Mouse (Mus musculus) kidney, embryonic 14.5 days (tissue): ENCODE measurements around the gene Capza1. TPM values are rescaled to one million over a fixed set of nuclear protein-coding genes. Genes with fewer than 3 reads are reported as not detected.

Experiments used
- ATAC-seq: fragments of 200-750 bp; cut with Nextera tagmentation; 2 replicates; pipeline ENCODE4 v1.8.0; 2017; ENCODE audit warnings: moderate number of reproducible peaks, mild to moderate bottlenecking, moderate TSS enrichment, moderate library complexity; ENCODE audit not compliant: low FRiP score, low TSS enrichment
- H3K27ac ChIP-seq: fragments of 300-500 bp; sonication (generic); 2 replicates; pipeline ENCODE4 v1.5.1; 2014; ENCODE audit warnings: low read depth, mild to moderate bottlenecking, low read length, moderate library complexity, mixed read lengths
- H3K27me3 ChIP-seq: fragments of 300-500 bp; sonication (generic); 2 replicates; pipeline ENCODE4 v1.6.1; 2014; ENCODE audit warnings: mild to moderate bottlenecking, low read length; ENCODE audit not compliant: control insufficient read depth, insufficient read depth
- H3K36me3 ChIP-seq: fragments of 300-500 bp; sonication (generic); 2 replicates; pipeline ENCODE4 v1.6.1; 2014; ENCODE audit warnings: low read length, mixed read lengths; ENCODE audit not compliant: control insufficient read depth, insufficient read depth
- H3K4me1 ChIP-seq: fragments of 300-500 bp; sonication (generic); 2 replicates; pipeline ENCODE4 v1.6.1; 2014; ENCODE audit warnings: low read length, mixed read lengths; ENCODE audit not compliant: control insufficient read depth, insufficient read depth
- H3K4me2 ChIP-seq: fragments of 300-500 bp; sonication (generic); replicated peaks from 2 replicates; pipeline ENCODE4 v1.6.1; 2014; ENCODE audit warnings: low read depth, mild to moderate bottlenecking, low read length
- H3K4me3 ChIP-seq: fragments of 300-500 bp; sonication (generic); 2 replicates; pipeline ENCODE4 v1.5.1; 2014; ENCODE audit warnings: mild to moderate bottlenecking, low read length
- H3K9ac ChIP-seq: fragments of 300-500 bp; sonication (generic); 2 replicates; pipeline ENCODE4 v1.6.1; 2014; ENCODE audit warnings: low read depth, mild to moderate bottlenecking, low read length, moderate library complexity
- H3K9me3 ChIP-seq: fragments of 300-500 bp; sonication (generic); 2 replicates; pipeline ENCODE4 v1.6.1; 2016; ENCODE audit warnings: low read length; ENCODE audit not compliant: control insufficient read depth
- WGBS: fragments of 180-500 bp; shearing (Covaris S2); extraction: QIAGEN DNeasy Blood & Tissue Kit; methylation state at CpG from one replicate; pipeline ENCODE4 v1.1.7; 2014; 5-methylcytosine and 5-hydroxymethylcytosine counted together
- polyA plus RNA-seq: library from polyadenylated mRNA; unstranded; fragments of >200 nt; fragmentation: Nextera tagmentation; extraction: Ambion mirVana; gene quantifications from 2 replicates; pipeline ENCODE4 v1.2.1, GENCODE M21; 2014

The Capza1 gene
- polyA plus RNA-seq, 1 experiment from 2014 or later = 214 TPM

DNA sequence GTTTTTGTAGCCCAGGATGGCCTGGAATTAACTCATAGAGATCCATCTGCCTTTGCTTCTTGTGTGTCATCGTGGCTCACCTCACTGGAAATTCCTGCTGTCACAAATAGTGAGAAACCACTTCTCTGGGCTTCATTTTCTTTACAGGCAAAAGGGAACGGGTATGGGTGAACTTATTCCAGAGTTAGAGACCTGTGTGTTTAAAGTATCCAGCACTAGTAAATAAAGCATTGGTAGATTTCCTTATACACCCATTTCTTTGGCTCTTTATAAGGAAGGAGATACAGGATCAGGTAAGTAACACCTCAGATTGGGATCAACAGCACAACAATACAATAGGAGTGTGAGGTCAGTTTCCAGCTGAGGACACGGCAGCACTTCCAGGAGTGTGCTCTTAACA is 76.2 kb downstream of the Capza1 start, which contains the start of gene Rhoc:
Gene Rhoc, plus strand, starts transcription at position 301 of the 400 bp plus-strand sequence.
- peak within 1 kb of the TSS; percentile 83 for H3K4me2 ChIP-seq
- H3K27me3 ChIP-seq = peaks cover 3% of the 10 kb centered on the region
- H3K4me1 ChIP-seq = peaks cover 30% of the 10 kb centered on the region
- H3K36me3 ChIP-seq = peaks cover 17% of the 10 kb centered on the region
- peak within 1 kb of the TSS; percentile 79 for H3K9ac ChIP-seq
- 32% methylated on average over 3 of the region's 3 CpGs for WGBS
- H3K4me3 ChIP-seq = peak within 1 kb of the TSS; percentile 53
- H3K27ac ChIP-seq = peak within 1 kb of the TSS; percentile 65
- H3K9me3 ChIP-seq = no peaks in the 10 kb centered on the region
- ATAC-seq = no peak

GRCm38 (mm10) chr3:104785284-104785683 is 79.0 kb downstream of the Capza1 start:
- no peak for ATAC-seq
- Histone ChIP-seq H3K9ac (no peak overlapping the region), H3K4me2 (no peak overlapping the region), H3K9me3 (no peaks in the 10 kb centered on the region), H3K27ac (no peak overlapping the region), H3K4me1 (peaks cover 17% of the 10 kb centered on the region), H3K27me3 (peaks cover 19% of the 10 kb centered on the region), H3K4me3 (no peak overlapping the region), H3K36me3 (no peaks in the 10 kb centered on the region)
- 92% methylated on average over 6 of the region's 6 CpGs for WGBS

- H3K9me3 ChIP-seq = no peaks in the 10 kb centered on the region
- H3K27me3 ChIP-seq = peaks cover 26% of the 10 kb centered on the region
- ATAC-seq = no peak
- no peaks in the 10 kb centered on the region for H3K36me3 ChIP-seq
- no peak overlapping the region for H3K4me2 ChIP-seq
- H3K27ac ChIP-seq = no peak overlapping the region
- no peak overlapping the region for H3K9ac ChIP-seq
- 43% methylated on average over 14 of the region's 14 CpGs for WGBS
- peaks cover 10% of the 10 kb centered on the region; the same call in 1 of the 2 replicates for H3K4me1 ChIP-seq
- no peak overlapping the region for H3K4me3 ChIP-seq
Observed at GRCm38 (mm10) chr3:104783971-104784500, 80.3 kb downstream of the Capza1 start.

DNA sequence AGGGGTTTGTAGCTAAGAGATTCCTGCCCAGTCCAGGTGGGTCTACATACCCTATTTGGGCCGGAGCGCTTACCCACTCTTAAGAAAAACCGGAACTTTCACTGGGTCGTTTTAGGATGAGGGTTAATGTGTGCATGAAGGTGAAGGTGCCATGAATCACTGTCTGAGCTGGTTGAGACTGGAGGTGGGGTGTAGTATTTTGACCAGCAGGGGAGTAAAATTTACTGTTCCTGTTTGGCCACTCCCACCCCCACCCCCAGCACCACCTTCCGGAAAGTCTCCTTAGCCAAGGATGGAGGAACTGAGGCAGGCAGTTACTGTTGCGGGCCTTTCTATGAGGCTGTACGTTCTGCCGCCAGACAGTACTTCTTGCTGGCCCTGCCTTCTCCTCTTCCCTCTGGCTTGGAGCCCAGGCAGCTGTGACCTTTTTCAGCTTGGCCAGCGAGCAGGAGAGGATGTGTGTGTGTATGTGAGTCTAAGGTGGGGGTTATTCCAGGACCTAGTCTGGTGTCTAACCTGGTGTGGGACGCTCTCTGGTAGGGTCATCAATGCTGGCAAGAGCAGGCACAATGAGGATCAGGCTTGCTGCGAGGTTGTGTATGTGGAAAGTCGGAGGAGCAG is 82.1 kb downstream of the Capza1 start:
- Histone ChIP-seq H3K27me3 (peaks cover 38% of the 10 kb centered on the region), H3K9ac (peak overlapping the region; percentile 64)

GRCm38 (mm10) chr3:104781471-104781903 is 82.8 kb downstream of the Capza1 start, which contains the start of gene Fam19a3:
TSS of gene Fam19a3 (minus strand) at chr3:104781840.
- Histone ChIP-seq H3K27ac (no peak within 1 kb of the TSS), H3K4me2 (peak within 1 kb of the TSS; percentile 98), H3K27me3 (peaks cover 45% of the 10 kb centered on the region), H3K36me3 (no peaks in the 10 kb centered on the region), H3K4me1 (peaks cover 10% of the 10 kb centered on the region; the same call in 1 of the 2 replicates), H3K4me3 (peak within 1 kb of the TSS; percentile 54), H3K9me3 (no peaks in the 10 kb centered on the region), H3K9ac (peak within 1 kb of the TSS; percentile 64)
- 2% methylated on average over 24 of the region's 26 CpGs for WGBS
- no peak for ATAC-seq

More for the DNA sequence above, 82.1 kb downstream of the Capza1 start:
- H3K9me3 ChIP-seq = no peaks in the 10 kb centered on the region
- peak overlapping the region; percentile 98 for H3K4me2 ChIP-seq
- H3K4me1 ChIP-seq = peaks cover 10% of the 10 kb centered on the region; the same call in 1 of the 2 replicates
- no peak for ATAC-seq
- no peak overlapping the region for H3K27ac ChIP-seq
- no peaks in the 10 kb centered on the region for H3K36me3 ChIP-seq
- 14% methylated on average over 12 of the region's 12 CpGs for WGBS
- H3K4me3 ChIP-seq = peak overlapping the region; percentile 54

DNA sequence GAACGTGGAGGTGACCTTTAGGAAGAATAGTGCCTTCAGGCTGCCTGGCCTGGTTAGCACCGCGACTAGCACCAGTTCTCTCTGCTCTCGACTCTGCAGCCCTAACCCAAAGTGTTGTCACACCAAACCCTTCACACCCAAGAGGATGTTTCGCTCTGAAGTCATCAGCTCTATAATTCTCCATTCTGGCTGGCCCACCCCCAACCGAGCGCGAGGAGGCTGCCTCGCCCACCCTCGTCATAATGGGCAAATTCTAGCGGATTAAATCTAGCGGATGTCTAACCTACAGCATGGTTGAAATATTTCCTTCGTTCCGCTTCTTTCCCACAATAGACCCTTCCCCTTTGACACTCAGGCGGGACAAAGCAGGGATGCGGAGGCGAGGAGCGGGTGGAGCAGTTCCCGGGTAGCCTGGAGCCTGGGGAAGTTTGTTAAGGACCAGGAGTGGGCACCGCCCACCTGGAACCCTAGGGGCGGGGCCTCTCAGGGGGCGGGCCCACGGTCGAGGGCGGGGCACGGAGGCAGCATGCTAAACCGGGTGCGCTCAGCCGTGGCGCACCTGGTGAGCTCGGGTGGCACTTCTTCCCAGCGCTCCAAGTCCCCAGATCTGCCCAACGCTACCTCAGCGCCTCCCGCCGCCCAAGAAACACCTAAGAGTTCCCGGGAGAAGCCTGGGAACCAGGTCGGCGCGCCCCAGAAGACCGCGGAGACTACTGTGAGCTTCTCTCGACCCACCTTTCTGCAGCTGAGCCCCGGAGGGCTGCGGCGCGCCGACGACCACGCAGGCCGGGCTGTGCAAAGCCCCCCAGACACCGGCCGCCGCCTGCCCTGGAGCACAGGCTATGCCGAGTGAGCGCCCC is 83.5 kb downstream of the Capza1 start, which contains the start of gene Ppm1j:
Gene Ppm1j, plus strand, starts transcription at position 496 of the 860 bp plus-strand sequence.
- ATAC-seq = peak; percentile 71
- Histone ChIP-seq H3K36me3 (no peaks in the 10 kb centered on the region), H3K9ac (peak within 1 kb of the TSS; percentile 64), H3K4me1 (peaks cover 10% of the 10 kb centered on the region; the same call in 1 of the 2 replicates), H3K27ac (no peak within 1 kb of the TSS), H3K4me2 (peak within 1 kb of the TSS; percentile 98), H3K27me3 (peaks cover 47% of the 10 kb centered on the region), H3K9me3 (no peaks in the 10 kb centered on the region), H3K4me3 (peak within 1 kb of the TSS; percentile 54)
- under 1% methylated on average over 56 of the region's 56 CpGs for WGBS

DNA sequence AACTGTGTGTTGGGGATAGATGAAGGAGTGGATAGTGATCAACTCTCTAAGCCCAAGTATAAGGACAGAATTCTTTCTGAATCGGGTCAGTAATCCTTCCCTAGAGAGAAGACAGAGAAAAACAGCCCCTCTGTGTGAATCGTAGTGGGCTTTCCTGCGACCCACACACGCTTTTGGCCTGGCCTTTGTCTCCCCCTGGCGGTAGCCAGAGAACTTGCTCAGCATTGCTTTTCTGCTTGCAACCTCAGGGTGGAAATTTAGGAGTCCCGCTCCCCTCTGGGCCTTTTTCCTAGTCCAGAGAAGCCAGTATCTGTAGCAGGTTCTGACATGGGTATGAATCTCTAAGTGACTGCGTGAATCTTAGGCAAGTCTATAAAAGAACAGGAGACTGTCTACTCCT is 84.4 kb downstream of the Capza1 start:
- 0 out of 2 replicates have a peak, but pooled peaks have one; percentile 3 for ATAC-seq
- H3K27me3 ChIP-seq = peaks cover 46% of the 10 kb centered on the region
- H3K4me2 ChIP-seq = no peak overlapping the region
- H3K36me3 ChIP-seq = no peaks in the 10 kb centered on the region
- peaks cover 10% of the 10 kb centered on the region; the same call in 1 of the 2 replicates for H3K4me1 ChIP-seq
- no peaks in the 10 kb centered on the region for H3K9me3 ChIP-seq
- WGBS = 2% methylated on average over 7 of the region's 7 CpGs
- no peak overlapping the region for H3K9ac ChIP-seq
- no peak overlapping the region for H3K27ac ChIP-seq
- no peak overlapping the region for H3K4me3 ChIP-seq

DNA sequence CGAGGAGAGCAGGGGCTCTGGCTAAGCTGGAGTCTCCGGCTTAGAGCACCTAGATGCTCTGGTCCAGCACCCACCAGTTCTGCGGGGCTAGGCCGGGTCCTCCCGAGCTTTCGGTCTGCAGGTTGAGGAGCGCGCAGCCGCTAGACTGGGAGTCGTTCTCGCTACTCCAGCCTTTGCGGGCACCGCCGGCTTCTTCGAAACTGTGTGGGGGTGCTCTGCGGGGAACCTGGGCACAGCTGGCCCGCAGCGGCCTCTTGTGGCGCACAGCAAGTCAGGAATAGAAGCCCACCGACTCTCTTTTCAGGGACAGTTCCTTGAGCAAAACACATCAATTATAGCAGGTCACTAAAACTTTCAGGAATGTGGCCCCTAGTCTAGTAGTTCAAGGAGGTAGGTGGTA is 87.0 kb downstream of the Capza1 start:
- peaks cover 10% of the 10 kb centered on the region; the same call in 1 of the 2 replicates for H3K4me1 ChIP-seq
- WGBS = 1% methylated on average over 20 of the region's 20 CpGs
- peak overlapping the region; percentile 59 for H3K4me2 ChIP-seq
- H3K9ac ChIP-seq = peak overlapping the region; percentile 42; the same call in 1 of the 2 replicates
- no peaks in the 10 kb centered on the region for H3K36me3 ChIP-seq
- no peaks in the 10 kb centered on the region for H3K9me3 ChIP-seq
- H3K27ac ChIP-seq = no peak overlapping the region
- H3K4me3 ChIP-seq = peak overlapping the region; percentile 36
- no peak for ATAC-seq
- H3K27me3 ChIP-seq = peaks cover 41% of the 10 kb centered on the region
